Mouse (Mus musculus) liver, embryonic 11.5 days (tissue): ENCODE results near the gene Slc33a1. TPM values are rescaled to one million over a fixed set of nuclear protein-coding genes. Genes with fewer than 3 reads are reported as not detected.

Experiments used
- ATAC-seq: fragments of 200-750 bp; cut with Nextera tagmentation; replicated peaks from 2 replicates; pipeline ENCODE4 v1.8.0; 2017; ENCODE audit warnings: moderate number of reproducible peaks, mild to moderate bottlenecking, moderate TSS enrichment, moderate library complexity; ENCODE audit not compliant: low FRiP score
- DNase-seq: peaks from one replicate; pipeline ENCODE4 v3.0.0-alpha.2; 2017; ENCODE audit warnings: low spot score
- H3K27ac ChIP-seq: fragments of 300-500 bp; sonication (generic); 2 replicates; pipeline ENCODE4 v1.5.1; 2014; ENCODE audit warnings: mild to moderate bottlenecking, low read depth, low read length, control low read depth
- H3K27me3 ChIP-seq: fragments of 300-500 bp; sonication (generic); replicated peaks from 2 replicates; pipeline ENCODE4 v1.6.1; 2014; ENCODE audit warnings: low read length, mixed read lengths; ENCODE audit not compliant: control insufficient read depth, insufficient read depth
- H3K36me3 ChIP-seq: fragments of 300-500 bp; sonication (generic); 2 replicates; pipeline ENCODE4 v1.6.1; 2014; ENCODE audit warnings: mild to moderate bottlenecking, low read length, moderate library complexity, mixed read lengths; ENCODE audit not compliant: control insufficient read depth, insufficient read depth
- H3K4me1 ChIP-seq: fragments of 300-500 bp; sonication (generic); replicated peaks from 2 replicates; pipeline ENCODE4 v1.6.1; 2014; ENCODE audit warnings: low read length, mixed read lengths; ENCODE audit not compliant: control insufficient read depth, insufficient read depth
- H3K4me2 ChIP-seq: fragments of 300-500 bp; sonication (generic); 2 replicates; pipeline ENCODE4 v1.6.1; 2014; ENCODE audit warnings: mild to moderate bottlenecking, control low read depth, moderate library complexity
- H3K4me3 ChIP-seq: fragments of 300-500 bp; sonication (generic); 2 replicates; pipeline ENCODE4 v1.5.1; 2014; ENCODE audit warnings: low read depth, low read length, control low read depth
- H3K9ac ChIP-seq: fragments of 300-500 bp; sonication (generic); 2 replicates; pipeline ENCODE4 v1.6.1; 2014; ENCODE audit warnings: low read depth, low read length, control low read depth
- H3K9me3 ChIP-seq: fragments of 300-500 bp; sonication (generic); 2 replicates; pipeline ENCODE4 v1.6.1; 2016; ENCODE audit warnings: low read length, inconsistent platforms, mixed read lengths; ENCODE audit not compliant: control insufficient read depth
- WGBS: fragments of 180-500 bp; shearing (Covaris S2); extraction: QIAGEN DNeasy Blood & Tissue Kit; methylation state at CpG from one replicate; pipeline ENCODE4 v1.1.7; 2014; 5-methylcytosine and 5-hydroxymethylcytosine counted together
- polyA plus RNA-seq: library from polyadenylated mRNA; unstranded; fragments of >200 nt; fragmentation: Nextera tagmentation; extraction: Ambion mirVana; gene quantifications from 2 replicates; pipeline ENCODE4 v1.2.1, GENCODE M21; 2014

Gene Slc33a1
- polyA plus RNA-seq, 1 experiment from 2014 or later: 15.1 TPM

- Histone ChIP-seq H3K4me1 (no peaks in the 10 kb centered on the region), H3K4me2 (no peak overlapping the region), H3K9ac (no peak overlapping the region), H3K27me3 (no peaks in the 10 kb centered on the region), H3K4me3 (no peak overlapping the region), H3K9me3 (no peaks in the 10 kb centered on the region), H3K27ac (no peak overlapping the region), H3K36me3 (no peaks in the 10 kb centered on the region)
- DNase-seq (no peak), ATAC-seq (no peak)
- 59% methylated on average over 3 of the region's 3 CpGs for WGBS
Measured at GRCm38 (mm10) chr3:63892154-63892553, 72.4 kb downstream of the Slc33a1 start.

Other genes with a start within 250 kb of the Slc33a1 start
- 0.74 and 0.75 TPM in 2 replicates for gene Plch1, start 65.3 kb downstream of the Slc33a1 start, polyA plus RNA-seq
- 3.8 and 4.8 TPM in 2 replicates for gene E130311K13Rik, start 35.3 kb downstream of the Slc33a1 start, polyA plus RNA-seq
- gene Gmps, start 11.3 kb upstream of the Slc33a1 start, polyA plus RNA-seq: 49.2 and 60.3 TPM in 2 replicates
- gene Vmn2r1, start 116.8 kb upstream of the Slc33a1 start, polyA plus RNA-seq: not detected in 2 replicates
- not detected in 2 replicates for gene Vmn2r2, start 177.2 kb upstream of the Slc33a1 start, polyA plus RNA-seq